Mouse (Mus musculus): ENCODE data around the gene 1110017D15Rik. TPM values are rescaled to one million over a fixed set of nuclear protein-coding genes. Genes with fewer than 3 reads are reported as not detected.
"Not testable (repeated sequence)": the region's sequence is repeated elsewhere in the genome, so short reads cannot be mapped to it uniquely, and the experiment has no call there.

1110017D15Rik gene
- polyA plus RNA-seq, 1 experiment from 2014 or later = 12.9 TPM

GRCm38 (mm10) chr4:41477648-41478160 lies 39.4 kb downstream of the 1110017D15Rik start:
- Histone ChIP-seq H3K27me3 (no peaks in the 10 kb centered on the region), H3K9me3 (replicated peaks) (no peaks in the 10 kb centered on the region), H3K4me3 (no peak overlapping the region), H3K4me2 (replicated peaks) (no peak overlapping the region), H3K27ac (no peak overlapping the region), H3K9ac (no peak overlapping the region), H3K4me1 (no peaks in the 10 kb centered on the region), H3K36me3 (peaks cover 20% of the 10 kb centered on the region; the same call in 1 of the 2 replicates)
- no peak for ATAC-seq (ENCODE audit: low FRiP score)
- WGBS = 87% methylated on average over 9 of the region's 9 CpGs

GRCm38 (mm10) chr4:41471384-41471689 lies 45.8 kb downstream of the 1110017D15Rik start:
- H3K4me1 ChIP-seq = peaks cover 29% of the 10 kb centered on the region
- H3K9ac ChIP-seq = no peak overlapping the region
- no peaks in the 10 kb centered on the region for H3K27me3 ChIP-seq
- H3K4me3 ChIP-seq = no peak overlapping the region
- ATAC-seq (ENCODE audit: low FRiP score) = no peak
- no peaks in the 10 kb centered on the region for H3K36me3 ChIP-seq
- no peaks in the 10 kb centered on the region for H3K9me3 ChIP-seq (replicated peaks)
- 79% methylated on average over 1 of the region's 1 CpGs for WGBS
- no peak overlapping the region for H3K4me2 ChIP-seq (replicated peaks)
- H3K27ac ChIP-seq = peak overlapping the region; percentile 72

GRCm38 (mm10) chr4:41470684-41471383 lies 46.3 kb downstream of the 1110017D15Rik start:
- Histone ChIP-seq H3K4me2 (replicated peaks) (no peak overlapping the region), H3K27ac (peak overlapping the region; percentile 72), H3K9ac (no peak overlapping the region), H3K4me1 (peaks cover 31% of the 10 kb centered on the region), H3K27me3 (no peaks in the 10 kb centered on the region), H3K9me3 (replicated peaks) (no peaks in the 10 kb centered on the region), H3K4me3 (no peak overlapping the region), H3K36me3 (no peaks in the 10 kb centered on the region)
- ATAC-seq (ENCODE audit: low FRiP score) = peak; percentile 76
- 24% methylated on average over 5 of the region's 5 CpGs for WGBS

GRCm38 (mm10) chr4:41470051-41470683 lies 47.0 kb downstream of the 1110017D15Rik start:
- Histone ChIP-seq H3K36me3 (no peaks in the 10 kb centered on the region), H3K4me1 (peaks cover 32% of the 10 kb centered on the region), H3K4me3 (no peak overlapping the region), H3K4me2 (replicated peaks) (no peak overlapping the region), H3K27me3 (no peaks in the 10 kb centered on the region), H3K27ac (peak overlapping the region; percentile 72), H3K9me3 (replicated peaks) (no peaks in the 10 kb centered on the region), H3K9ac (no peak overlapping the region)
- 0 out of 2 replicates have a peak, but pooled peaks have one; percentile 3 for ATAC-seq (ENCODE audit: low FRiP score)
- 49% methylated on average over 7 of the region's 7 CpGs for WGBS

GRCm38 (mm10) chr4:41469199-41469598 lies 47.9 kb downstream of the 1110017D15Rik start:
- Histone ChIP-seq H3K4me2 (replicated peaks) (no peak overlapping the region), H3K9me3 (replicated peaks) (no peaks in the 10 kb centered on the region), H3K36me3 (no peaks in the 10 kb centered on the region), H3K27me3 (no peaks in the 10 kb centered on the region), H3K27ac (peak overlapping the region; percentile 32; the same call in 1 of the 2 replicates), H3K4me3 (no peak overlapping the region), H3K9ac (no peak overlapping the region), H3K4me1 (peaks cover 32% of the 10 kb centered on the region)
- no peak for ATAC-seq (ENCODE audit: low FRiP score)
- 79% methylated on average over 10 of the region's 10 CpGs for WGBS

- H3K4me3 ChIP-seq = no peak overlapping the region
- ATAC-seq (ENCODE audit: low FRiP score) = no peak
- no peak overlapping the region for H3K4me2 ChIP-seq (replicated peaks)
- WGBS = 60% methylated on average over 17 of the region's 17 CpGs
- no peaks in the 10 kb centered on the region for H3K36me3 ChIP-seq
- H3K4me1 ChIP-seq = peaks cover 37% of the 10 kb centered on the region
- no peaks in the 10 kb centered on the region for H3K9me3 ChIP-seq (replicated peaks)
- H3K9ac ChIP-seq = no peak overlapping the region
- H3K27ac ChIP-seq = 0 out of 2 replicates have a peak overlapping the region, but pooled peaks have one; percentile 32
- H3K27me3 ChIP-seq = no peaks in the 10 kb centered on the region
Observed at GRCm38 (mm10) chr4:41468396-41469080, 48.6 kb downstream of the 1110017D15Rik start.

GRCm38 (mm10) chr4:41465287-41465665 lies 51.9 kb downstream of the 1110017D15Rik start:
- Histone ChIP-seq H3K27ac (peak overlapping the region; percentile 52), H3K36me3 (no peaks in the 10 kb centered on the region), H3K4me1 (peaks cover 24% of the 10 kb centered on the region), H3K9me3 (replicated peaks) (no peaks in the 10 kb centered on the region), H3K9ac (peak overlapping the region; percentile 71), H3K4me3 (peak overlapping the region; percentile 76), H3K4me2 (replicated peaks) (peak overlapping the region; percentile 59), H3K27me3 (no peaks in the 10 kb centered on the region)
- ATAC-seq (ENCODE audit: low FRiP score) = no peak; the same call in 1 of the 2 replicates
- 3% methylated on average over 17 of the region's 17 CpGs for WGBS

GRCm38 (mm10) chr4:41464345-41465286 lies 52.5 kb downstream of the 1110017D15Rik start, which contains the start of the genes Kif24 and Nudt2:
Gene Kif24 (minus strand): TSS chr4:41464887.
Gene Nudt2 (plus strand): TSS chr4:41465151.
- WGBS = under 1% methylated on average over 70 of the region's 70 CpGs
- H3K9ac ChIP-seq = peak within 1 kb of the TSS; percentile 71
- ATAC-seq (ENCODE audit: low FRiP score) = peak; percentile 99
- peak within 1 kb of the TSS; percentile 78 for H3K27ac ChIP-seq
- no peaks in the 10 kb centered on the region for H3K36me3 ChIP-seq
- H3K27me3 ChIP-seq = no peaks in the 10 kb centered on the region
- no peaks in the 10 kb centered on the region for H3K9me3 ChIP-seq (replicated peaks)
- H3K4me1 ChIP-seq = peaks cover 17% of the 10 kb centered on the region; the same call in 1 of the 2 replicates
- H3K4me3 ChIP-seq = peak within 1 kb of the TSS; percentile 76
- H3K4me2 ChIP-seq (replicated peaks) = peak within 1 kb of the TSS; percentile 70

- 78% methylated on average over 3 of the region's 3 CpGs for WGBS
- H3K4me3 ChIP-seq = peak overlapping the region; percentile 76; the same call in 1 of the 2 replicates
- not testable (repeated sequence) for H3K9ac ChIP-seq; ATAC-seq (ENCODE audit: low FRiP score); H3K27me3 ChIP-seq; H3K9me3 ChIP-seq (replicated peaks); H3K27ac ChIP-seq; H3K36me3 ChIP-seq
- peak overlapping the region; percentile 70 for H3K4me2 ChIP-seq (replicated peaks)
- H3K4me1 ChIP-seq = peaks cover 11% of the 10 kb centered on the region; the same call in 1 of the 2 replicates
Observed at GRCm38 (mm10) chr4:41463051-41463738, 53.9 kb downstream of the 1110017D15Rik start.

GRCm38 (mm10) chr4:41460690-41461089 lies 56.4 kb downstream of the 1110017D15Rik start:
- Histone ChIP-seq H3K27me3 (no peaks in the 10 kb centered on the region), H3K36me3 (no peaks in the 10 kb centered on the region), H3K4me2 (replicated peaks) (no peak overlapping the region), H3K4me1 (peaks cover 8% of the 10 kb centered on the region; the same call in 1 of the 2 replicates), H3K9ac (no peak overlapping the region), H3K27ac (no peak overlapping the region), H3K4me3 (no peak overlapping the region), H3K9me3 (replicated peaks) (no peaks in the 10 kb centered on the region)
- no peak for ATAC-seq (ENCODE audit: low FRiP score)
- 92% methylated on average over 1 of the region's 1 CpGs for WGBS
